Mouse (Mus musculus) embryonic facial prominence, embryonic 14.5 days (tissue): ENCODE measurements around the gene Caln1. TPM values are rescaled to one million over a fixed set of nuclear protein-coding genes. Genes with fewer than 3 reads are reported as not detected.

Source experiments
- ATAC-seq: fragments of 200-750 bp; cut with Nextera tagmentation; 2 replicates; pipeline ENCODE4 v1.8.0; 2017; ENCODE audit warnings: low read depth, moderate number of reproducible peaks, moderate TSS enrichment
- DNase-seq: peaks from one replicate; pipeline ENCODE4 v3.0.0-alpha.2; 2015; ENCODE audit warnings: low spot score
- H3K27ac ChIP-seq: fragments of 300-500 bp; sonication (generic); replicated peaks from 2 replicates; pipeline ENCODE4 v1.5.1; 2014; ENCODE audit warnings: low read depth, mild to moderate bottlenecking, low read length, moderate library complexity
- H3K27me3 ChIP-seq: fragments of 300-500 bp; sonication (generic); replicated peaks from 2 replicates; pipeline ENCODE4 v1.6.1; 2014; ENCODE audit warnings: low read length; ENCODE audit not compliant: control insufficient read depth, insufficient read depth
- H3K36me3 ChIP-seq: fragments of 300-500 bp; sonication (generic); 2 replicates; pipeline ENCODE4 v1.6.1; 2014; ENCODE audit warnings: low read length, mixed read lengths; ENCODE audit not compliant: control insufficient read depth, insufficient read depth
- H3K4me1 ChIP-seq: fragments of 300-500 bp; sonication (generic); 2 replicates; pipeline ENCODE4 v1.6.1; 2014; ENCODE audit warnings: antibody characterized with exemption, low read length; ENCODE audit not compliant: control insufficient read depth, insufficient read depth
- H3K4me2 ChIP-seq: fragments of 300-500 bp; sonication (generic); 2 replicates; pipeline ENCODE4 v1.6.1; 2014; ENCODE audit warnings: low read depth, mild to moderate bottlenecking, low read length, moderate library complexity, mixed read lengths
- H3K4me3 ChIP-seq: fragments of 300-500 bp; sonication (generic); 2 replicates; pipeline ENCODE4 v1.5.1; 2014; ENCODE audit warnings: low read depth, mild to moderate bottlenecking, low read length
- H3K9ac ChIP-seq: fragments of 300-500 bp; sonication (generic); 2 replicates; pipeline ENCODE4 v1.6.1; 2014; ENCODE audit warnings: low read depth, mild to moderate bottlenecking, low read length, moderate library complexity, mixed read lengths
- H3K9me3 ChIP-seq: fragments of 300-500 bp; sonication (generic); 2 replicates; pipeline ENCODE4 v1.6.1; 2016; ENCODE audit warnings: low read length; ENCODE audit not compliant: control insufficient read depth
- WGBS: fragments of 180-500 bp; shearing (Covaris S2); extraction: QIAGEN DNeasy Blood & Tissue Kit; methylation state at CpG from one replicate; pipeline ENCODE4 v1.1.7; 2014; 5-methylcytosine and 5-hydroxymethylcytosine counted together
- polyA plus RNA-seq: library from polyadenylated mRNA; unstranded; fragments of >200 nt; fragmentation: Nextera tagmentation; extraction: Ambion mirVana; gene quantifications from 2 replicates; pipeline ENCODE4 v1.2.1, GENCODE M21; 2014

The Caln1 gene
- polyA plus RNA-seq, 1 experiment from 2014 or later = 2.2 TPM

DNA sequence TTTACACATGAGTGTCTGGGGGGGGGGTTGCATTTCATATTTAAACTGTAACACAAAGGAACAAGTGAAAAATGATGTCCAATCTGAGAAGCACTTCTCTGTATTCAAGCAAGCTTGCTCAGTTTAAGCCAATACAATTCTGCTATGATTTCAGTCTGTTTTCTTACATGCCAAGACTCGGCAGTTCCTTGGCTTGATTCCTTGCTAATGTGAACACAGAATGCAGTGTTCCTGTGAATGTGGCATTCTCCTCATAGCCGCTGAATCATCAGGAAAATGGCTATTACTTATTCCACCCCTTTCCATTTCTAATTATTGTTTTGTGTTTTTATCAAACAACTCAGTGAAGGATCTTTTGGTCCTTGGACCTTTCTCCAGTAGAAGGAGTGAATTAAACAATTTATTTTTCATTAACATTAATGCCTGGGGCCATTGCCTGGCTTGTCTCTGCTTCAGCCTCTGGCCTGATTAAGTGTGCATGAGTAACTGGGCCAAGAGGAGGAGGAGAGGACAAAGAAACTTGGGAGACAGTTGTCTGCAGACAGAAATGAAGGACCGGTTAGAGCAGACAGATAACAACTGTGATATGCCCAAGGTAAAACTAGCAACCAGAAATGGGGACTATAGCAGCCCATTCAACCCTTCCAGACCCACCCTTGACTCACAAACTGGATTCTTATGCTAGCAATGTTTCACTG lies 423.6 kb downstream of the Caln1 start:
- H3K4me1 ChIP-seq = no peaks in the 10 kb centered on the region
- ATAC-seq (no peak), DNase-seq (no peak)
- no peaks in the 10 kb centered on the region for H3K36me3 ChIP-seq
- H3K27me3 ChIP-seq = no peaks in the 10 kb centered on the region
- no peak overlapping the region for H3K9ac ChIP-seq
- H3K9me3 ChIP-seq = no peaks in the 10 kb centered on the region
- WGBS = 71% methylated on average over 3 of the region's 3 CpGs
- H3K27ac ChIP-seq = no peak overlapping the region
- no peak overlapping the region for H3K4me2 ChIP-seq
- H3K4me3 ChIP-seq = no peak overlapping the region

DNA sequence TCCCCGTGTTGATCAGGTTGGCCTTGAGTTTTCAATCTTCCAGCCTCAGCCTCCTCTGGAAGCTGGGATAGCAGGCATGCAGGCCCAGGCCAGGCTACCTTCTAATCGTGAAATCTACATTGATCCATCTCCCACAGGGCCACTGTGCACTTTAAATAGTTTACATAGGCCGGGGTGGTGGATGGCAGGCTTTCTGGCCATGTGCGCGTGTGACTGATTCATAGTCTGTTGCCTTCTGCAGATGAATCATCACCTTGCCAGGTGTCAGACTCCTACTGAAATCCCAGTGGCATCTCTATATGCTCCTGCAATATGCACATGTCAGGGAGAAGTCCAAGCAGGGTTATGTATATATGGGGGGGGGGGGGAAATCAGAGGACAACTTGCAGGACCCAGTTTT lies 428.5 kb downstream of the Caln1 start:
- ATAC-seq = no peak
- Histone ChIP-seq H3K4me1 (no peaks in the 10 kb centered on the region), H3K27ac (no peak overlapping the region), H3K4me3 (no peak overlapping the region), H3K9ac (no peak overlapping the region), H3K36me3 (no peaks in the 10 kb centered on the region), H3K9me3 (0 out of 2 replicates have a peak, but pooled peaks cover 4% of the 10 kb centered on the region), H3K4me2 (no peak overlapping the region), H3K27me3 (no peaks in the 10 kb centered on the region)
- DNase-seq = no peak
- 81% methylated on average over 5 of the region's 5 CpGs for WGBS

DNA sequence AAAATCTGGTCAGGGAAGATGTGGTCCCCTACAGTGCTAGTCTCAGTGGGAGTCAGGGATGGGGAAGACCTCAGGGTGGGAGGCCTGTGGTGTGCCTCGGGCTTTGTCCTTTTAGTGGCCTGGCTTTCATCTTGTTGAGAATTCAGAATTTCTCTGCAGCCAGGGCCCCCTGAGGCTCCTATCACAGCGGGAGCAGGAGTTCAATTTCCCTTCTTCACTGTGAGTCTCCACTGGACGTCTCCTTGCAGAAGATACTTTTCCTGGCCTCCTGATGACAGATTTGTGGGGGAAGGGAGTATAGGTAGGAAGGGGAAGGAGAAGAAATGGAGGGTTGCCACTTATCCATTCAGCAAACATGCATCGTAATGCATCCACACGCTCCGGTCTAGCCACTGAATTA lies 441.1 kb downstream of the Caln1 start:
- H3K4me2 ChIP-seq = no peak overlapping the region
- no peak overlapping the region for H3K9ac ChIP-seq
- ATAC-seq (no peak), DNase-seq (no peak)
- H3K9me3 ChIP-seq = no peaks in the 10 kb centered on the region
- H3K36me3 ChIP-seq = no peaks in the 10 kb centered on the region
- H3K4me1 ChIP-seq = no peaks in the 10 kb centered on the region
- WGBS = 20% methylated on average over 6 of the region's 6 CpGs
- H3K4me3 ChIP-seq = no peak overlapping the region
- H3K27ac ChIP-seq = no peak overlapping the region
- no peaks in the 10 kb centered on the region for H3K27me3 ChIP-seq

DNA sequence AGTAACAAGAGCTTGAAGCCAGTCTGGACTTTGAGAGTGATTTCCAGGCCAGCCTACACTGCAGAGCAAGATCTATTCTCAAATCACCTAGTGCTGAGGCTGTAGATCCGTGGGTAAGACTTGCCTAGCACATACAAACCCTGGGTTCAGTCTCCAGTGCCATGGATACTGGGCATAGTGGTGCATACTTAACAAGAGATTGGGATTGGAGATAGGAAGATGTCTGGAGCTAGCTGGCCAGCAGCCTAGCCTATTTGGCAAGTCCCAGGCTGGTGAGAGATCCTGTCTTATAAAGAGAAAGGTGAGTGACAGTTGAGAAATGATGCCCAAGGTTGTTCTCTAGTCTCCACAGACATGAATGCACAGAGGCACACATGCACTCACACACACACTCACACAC lies 441.6 kb downstream of the Caln1 start:
- Histone ChIP-seq H3K4me2 (no peak overlapping the region), H3K9me3 (no peaks in the 10 kb centered on the region), H3K4me3 (no peak overlapping the region), H3K9ac (no peak overlapping the region), H3K27ac (no peak overlapping the region), H3K36me3 (no peaks in the 10 kb centered on the region), H3K27me3 (no peaks in the 10 kb centered on the region), H3K4me1 (no peaks in the 10 kb centered on the region)
- ATAC-seq = no peak
- DNase-seq = no peak
- WGBS = 42% methylated on average over 1 of the region's 1 CpGs

DNA sequence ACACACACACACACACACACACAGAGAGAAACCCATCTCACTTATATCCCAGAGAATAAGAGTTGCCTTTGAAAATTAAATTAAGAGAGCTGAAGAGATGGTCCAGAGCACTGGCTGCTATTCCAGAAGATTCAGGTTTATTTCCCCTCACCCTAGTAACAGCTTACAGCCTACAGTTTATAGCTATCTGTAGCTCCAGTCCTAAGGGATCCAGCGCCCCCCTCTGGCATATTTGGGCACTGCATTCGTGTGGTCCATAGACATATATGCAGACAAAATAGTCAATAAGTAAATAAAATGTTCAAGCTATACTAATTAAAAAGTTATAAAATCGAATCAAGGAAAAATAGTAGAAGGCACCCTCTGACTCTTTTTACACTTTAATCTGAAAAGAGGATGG lies 442.0 kb downstream of the Caln1 start:
- DNase-seq (peak; percentile 44), ATAC-seq (no peak)
- Histone ChIP-seq H3K4me3 (no peak overlapping the region), H3K9ac (no peak overlapping the region), H3K9me3 (no peaks in the 10 kb centered on the region), H3K36me3 (no peaks in the 10 kb centered on the region), H3K4me2 (no peak overlapping the region), H3K27ac (no peak overlapping the region), H3K4me1 (no peaks in the 10 kb centered on the region), H3K27me3 (no peaks in the 10 kb centered on the region)
- WGBS = 26% methylated on average over 3 of the region's 3 CpGs

DNA sequence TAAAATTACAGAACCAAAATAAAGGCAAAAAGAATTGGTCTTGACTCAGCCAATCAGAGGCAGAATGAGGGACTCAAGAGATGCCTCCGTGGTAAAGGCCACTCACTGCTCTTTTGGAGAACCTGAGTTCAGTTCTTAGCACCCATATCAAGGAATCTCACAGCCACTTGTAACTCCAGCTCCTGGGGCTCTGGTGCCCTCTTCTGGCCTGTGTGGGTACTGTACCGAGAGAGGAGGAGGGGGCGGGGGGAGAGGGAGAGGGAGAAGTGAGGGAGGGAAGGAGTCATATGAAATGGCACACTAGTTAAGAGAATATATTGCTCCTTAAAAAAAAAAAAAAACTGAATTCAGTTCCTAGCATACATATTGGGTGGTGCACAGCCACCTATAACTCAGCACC lies 442.7 kb downstream of the Caln1 start:
- no peaks in the 10 kb centered on the region for H3K9me3 ChIP-seq
- DNase-seq (no peak), ATAC-seq (no peak)
- H3K4me1 ChIP-seq = no peaks in the 10 kb centered on the region
- H3K27ac ChIP-seq = no peak overlapping the region
- no peak overlapping the region for H3K4me3 ChIP-seq
- WGBS = 93% methylated on average over 3 of the region's 3 CpGs
- no peaks in the 10 kb centered on the region for H3K36me3 ChIP-seq
- H3K4me2 ChIP-seq = no peak overlapping the region
- H3K9ac ChIP-seq = no peak overlapping the region
- H3K27me3 ChIP-seq = no peaks in the 10 kb centered on the region

DNA sequence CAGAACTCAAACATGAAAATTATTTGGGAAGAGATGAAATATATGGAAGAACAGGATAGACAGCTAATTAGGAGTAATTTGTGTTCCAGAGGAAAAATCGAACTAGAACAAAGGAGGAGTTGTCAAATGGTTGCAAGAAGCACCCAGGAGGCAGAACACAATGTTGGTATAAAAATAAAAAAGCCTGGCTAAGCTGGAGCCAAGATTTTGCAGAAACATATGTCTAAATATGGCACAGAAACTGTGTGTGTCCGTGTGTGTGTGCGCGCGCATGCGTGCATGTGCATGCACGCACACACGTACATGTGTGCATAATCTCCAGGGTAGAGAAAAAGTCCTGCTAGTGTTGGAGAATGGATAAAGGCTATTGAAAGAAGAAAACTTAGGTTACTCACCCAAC lies 443.3 kb downstream of the Caln1 start:
- H3K4me3 ChIP-seq = no peak overlapping the region
- WGBS = 90% methylated on average over 8 of the region's 8 CpGs
- H3K36me3 ChIP-seq = no peaks in the 10 kb centered on the region
- ATAC-seq (no peak), DNase-seq (no peak)
- no peaks in the 10 kb centered on the region for H3K4me1 ChIP-seq
- H3K9me3 ChIP-seq = no peaks in the 10 kb centered on the region
- H3K4me2 ChIP-seq = no peak overlapping the region
- no peak overlapping the region for H3K27ac ChIP-seq
- H3K9ac ChIP-seq = no peak overlapping the region
- no peaks in the 10 kb centered on the region for H3K27me3 ChIP-seq

DNA sequence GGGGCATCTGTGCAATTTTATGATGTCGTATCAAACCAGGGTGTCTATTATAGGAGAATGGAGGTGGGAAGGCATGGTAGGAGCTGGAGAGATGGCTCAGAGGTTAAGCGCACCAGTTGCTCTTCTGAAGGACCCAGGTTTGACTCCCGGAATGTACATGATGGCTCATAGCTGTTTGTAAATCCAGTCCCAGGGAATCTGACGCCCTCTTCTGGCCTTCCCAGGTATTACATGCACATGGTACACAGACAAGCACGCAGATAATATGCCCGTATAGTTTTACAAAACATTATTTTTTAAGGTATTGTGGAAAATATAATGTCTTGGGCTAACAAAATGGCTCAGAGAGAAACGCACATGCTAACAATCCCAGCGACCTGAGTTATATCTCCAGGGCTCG lies 443.8 kb downstream of the Caln1 start:
- H3K9ac ChIP-seq = no peak overlapping the region
- H3K4me3 ChIP-seq = no peak overlapping the region
- no peak overlapping the region for H3K27ac ChIP-seq
- ATAC-seq (no peak), DNase-seq (no peak)
- no peak overlapping the region for H3K4me2 ChIP-seq
- WGBS = 86% methylated on average over 9 of the region's 9 CpGs
- H3K36me3 ChIP-seq = no peaks in the 10 kb centered on the region
- no peaks in the 10 kb centered on the region for H3K4me1 ChIP-seq
- H3K27me3 ChIP-seq = no peaks in the 10 kb centered on the region
- no peaks in the 10 kb centered on the region for H3K9me3 ChIP-seq

DNA sequence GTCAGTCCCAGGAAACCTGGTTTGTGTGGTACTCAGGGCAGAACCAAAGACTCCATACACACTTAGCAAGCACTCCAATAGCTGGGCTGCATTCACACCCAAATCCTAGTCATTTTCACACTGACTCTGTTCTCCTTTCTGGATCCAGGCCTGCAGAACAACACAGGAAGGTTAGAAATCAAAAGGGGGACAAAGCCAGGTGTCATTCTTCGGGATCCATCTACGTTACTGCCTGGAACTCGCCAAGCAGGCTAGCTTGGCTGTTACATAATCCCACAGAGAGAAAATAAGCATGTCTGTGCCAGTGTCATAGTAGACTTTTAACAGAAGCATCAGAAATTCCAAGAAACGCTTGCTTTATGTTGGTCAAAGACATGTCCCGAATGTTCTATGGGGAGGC lies 446.1 kb downstream of the Caln1 start:
- H3K36me3 ChIP-seq = no peaks in the 10 kb centered on the region
- no peak for DNase-seq
- H3K4me2 ChIP-seq = no peak overlapping the region
- H3K27ac ChIP-seq = no peak overlapping the region
- no peak for ATAC-seq
- H3K9ac ChIP-seq = no peak overlapping the region
- H3K4me3 ChIP-seq = no peak overlapping the region
- no peaks in the 10 kb centered on the region for H3K9me3 ChIP-seq
- 84% methylated on average over 5 of the region's 5 CpGs for WGBS
- H3K4me1 ChIP-seq = no peaks in the 10 kb centered on the region
- H3K27me3 ChIP-seq = no peaks in the 10 kb centered on the region
